Mouse (Mus musculus): ENCODE data around the gene Trem2.
"Not testable (repeated sequence)": the region's sequence is repeated elsewhere in the genome, so short reads cannot be mapped to it uniquely, and the experiment has no call there.

Gene Trem2

DNA sequence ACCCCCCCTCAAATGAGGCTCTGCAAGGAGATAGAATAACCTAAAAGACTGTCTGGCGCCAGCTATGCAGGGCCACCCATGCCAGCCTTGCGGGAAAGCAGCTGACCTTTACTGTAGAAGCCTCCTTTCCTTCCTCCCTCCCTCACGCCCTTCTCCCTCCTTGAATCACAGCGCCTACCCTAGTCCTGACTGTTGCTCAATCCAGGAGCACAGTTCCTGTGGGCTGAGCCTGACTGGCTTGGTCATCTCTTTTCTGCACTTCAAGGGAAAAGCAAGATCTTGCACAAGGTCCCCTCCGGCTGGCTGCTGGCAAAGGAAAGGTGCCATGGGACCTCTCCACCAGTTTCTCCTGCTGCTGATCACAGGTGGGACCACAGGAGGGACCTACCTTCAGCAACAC lies at the start of gene Trem2:
Gene Trem2 (plus strand): TSS at position 171 of the 400 bp plus-strand sequence.
- DNase-seq, result no peak

DNA sequence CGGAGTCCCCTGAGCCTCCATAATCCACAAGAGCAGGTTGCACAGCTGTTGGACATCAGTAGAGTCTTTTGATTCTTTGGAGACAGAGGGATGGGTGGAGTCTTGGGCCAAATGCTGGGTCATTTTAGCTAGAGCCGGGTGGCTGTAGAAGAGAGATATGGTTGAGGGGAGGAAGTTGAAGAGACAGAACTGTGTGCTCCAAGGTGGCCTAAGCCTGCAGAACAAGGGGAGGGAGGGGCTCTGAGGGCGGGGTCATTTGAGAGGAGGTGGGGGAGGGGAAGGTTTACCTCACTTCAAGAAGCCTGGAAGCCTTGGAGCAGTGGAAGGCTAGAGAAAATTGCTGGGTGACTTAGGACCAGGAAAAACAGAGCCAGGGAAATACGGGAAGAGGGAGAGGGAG lies 47.0 kb upstream of the Trem2 start, which contains the start of gene Treml2:
Gene Treml2 (plus strand): TSS at position 296 of the 400 bp plus-strand sequence.
- no peak for DNase-seq

DNA sequence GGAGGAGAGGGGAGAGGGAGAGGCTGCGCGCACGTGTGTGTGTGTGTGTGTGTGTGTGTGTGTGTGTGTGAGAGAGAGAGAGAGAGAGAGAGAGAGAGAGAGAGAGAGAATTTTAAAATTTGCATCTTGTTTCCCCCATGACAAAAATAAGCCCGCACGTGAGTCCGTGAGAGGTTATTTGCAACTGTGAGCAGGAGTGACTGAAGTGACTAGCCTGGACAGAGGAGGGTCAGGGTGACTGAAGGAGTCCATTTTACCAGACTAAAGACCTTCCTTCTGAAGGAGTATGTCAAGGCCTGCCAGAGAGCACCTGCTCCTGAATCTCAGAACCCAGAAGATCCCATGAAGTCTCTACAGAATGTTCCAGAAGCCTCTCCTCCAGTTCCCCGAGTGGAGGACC lies 46.4 kb upstream of the Trem2 start:
- DNase-seq, result no peak

DNA sequence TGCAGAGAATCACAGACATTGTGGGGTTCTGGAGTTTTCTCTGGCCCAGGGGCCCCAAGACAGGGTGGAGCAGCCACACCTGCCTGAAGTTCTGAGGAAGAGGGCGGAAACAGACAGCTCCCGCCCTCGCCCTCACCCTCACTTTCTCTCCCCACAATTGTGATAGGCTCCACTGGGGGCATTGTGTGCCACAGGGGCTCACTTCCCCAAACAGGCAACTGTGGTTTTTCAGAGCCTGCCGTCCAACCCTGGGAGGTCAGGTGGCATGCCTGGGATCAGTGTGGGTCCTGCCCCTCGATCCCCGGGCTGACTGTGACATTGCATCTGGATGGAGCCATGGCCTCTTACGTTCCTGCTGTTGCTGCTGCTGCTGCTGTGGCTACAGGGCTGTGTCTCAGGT lies 46.0 kb upstream of the Trem2 start:
- DNase-seq, result no peak

DNA sequence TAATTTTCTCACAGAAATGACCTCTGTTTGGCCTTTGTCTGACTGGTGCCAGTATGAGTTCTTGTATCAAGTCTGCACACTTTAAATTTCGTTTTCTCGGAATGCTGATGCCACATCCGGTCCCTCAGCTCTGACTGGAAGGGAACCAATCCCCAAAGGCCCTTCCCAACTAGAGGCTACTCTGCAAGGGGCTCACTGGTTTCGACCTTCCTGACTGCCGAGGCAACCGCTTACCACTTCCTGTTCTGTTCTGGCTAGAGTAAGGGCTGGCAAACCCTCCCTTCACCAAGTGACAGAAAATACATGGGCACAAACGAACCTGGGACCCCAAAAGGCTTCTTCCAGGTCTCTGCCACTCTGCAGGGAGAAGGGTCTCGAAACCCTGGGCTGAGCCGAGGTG lies 45.3 kb upstream of the Trem2 start:
- no peak for DNase-seq

DNA sequence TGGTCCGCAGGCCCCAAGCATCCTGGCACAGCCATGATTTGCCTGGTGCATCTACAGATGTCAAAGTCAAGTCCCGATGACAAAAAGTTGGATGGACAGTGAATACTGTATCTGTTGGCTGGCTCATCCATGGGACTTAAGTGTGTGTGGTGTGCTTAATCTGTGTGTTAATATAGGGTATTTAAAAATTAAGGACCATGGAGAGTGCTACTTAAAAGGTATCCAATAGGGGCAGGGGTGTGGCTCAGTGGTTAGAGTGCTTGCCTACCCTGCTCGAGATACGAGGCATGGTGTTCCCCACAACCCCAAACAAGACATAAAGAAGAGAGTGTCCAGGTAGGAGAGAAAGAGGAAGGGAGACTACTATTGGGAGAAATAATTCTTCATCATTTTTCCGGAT lies 44.4 kb upstream of the Trem2 start:
- no peak for DNase-seq

DNA sequence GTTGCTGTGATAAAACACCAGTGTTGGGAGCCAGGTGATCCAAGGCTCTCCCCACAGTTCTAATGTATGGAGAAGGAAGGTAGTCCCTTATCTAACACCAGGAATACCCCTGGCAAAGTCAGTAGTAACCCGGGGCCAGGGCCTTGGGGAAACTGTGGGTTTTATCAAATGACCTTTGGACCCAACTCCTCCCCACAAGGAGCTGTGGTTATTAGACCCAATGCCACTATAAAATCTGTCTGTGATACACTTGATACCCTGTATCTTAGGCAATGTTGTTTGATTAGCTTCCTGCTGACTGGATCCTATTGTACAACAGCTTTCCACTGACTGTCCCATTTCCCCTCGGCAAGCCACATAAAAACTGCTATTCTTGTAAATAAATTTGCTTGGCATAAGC lies 34.1 kb upstream of the Trem2 start:
- no peak for DNase-seq

DNA sequence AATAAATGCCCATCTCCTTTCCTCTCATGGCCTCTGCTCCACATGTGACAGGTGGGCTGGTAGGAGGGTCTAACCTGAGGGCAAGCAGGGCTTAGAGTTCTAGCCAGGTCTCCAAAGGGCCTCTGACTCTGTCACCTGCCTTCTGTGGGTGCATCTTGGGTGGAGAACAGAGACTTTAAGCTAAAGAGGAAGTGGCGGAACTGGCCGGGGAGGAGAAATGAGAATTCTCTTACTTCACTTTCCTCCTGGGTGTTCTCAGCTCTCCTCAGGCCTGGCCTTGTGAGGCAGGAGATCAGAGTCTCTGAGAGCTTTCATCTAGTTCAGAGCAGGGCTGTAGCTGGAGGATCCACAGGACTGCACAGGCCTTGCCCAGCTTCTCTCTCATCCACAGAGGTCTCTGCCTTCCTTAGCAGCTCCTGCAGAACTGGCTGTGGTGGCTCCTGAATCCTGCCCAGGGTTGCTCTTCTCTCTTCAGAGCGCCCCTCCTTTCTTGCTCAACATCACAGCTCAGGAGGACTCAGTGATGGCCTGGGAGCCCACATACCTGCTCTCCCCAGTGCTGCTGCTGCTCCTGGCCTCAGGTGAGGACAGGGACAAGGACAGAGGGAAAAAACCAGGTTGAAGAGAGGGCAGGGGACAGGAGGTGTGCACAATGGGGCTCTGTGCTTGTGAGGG lies 30.2 kb upstream of the Trem2 start, which contains the start of gene B430306N03Rik:
Gene B430306N03Rik (plus strand): TSS at position 237 of the 675 bp plus-strand sequence.
- not testable (repeated sequence) for DNase-seq

DNA sequence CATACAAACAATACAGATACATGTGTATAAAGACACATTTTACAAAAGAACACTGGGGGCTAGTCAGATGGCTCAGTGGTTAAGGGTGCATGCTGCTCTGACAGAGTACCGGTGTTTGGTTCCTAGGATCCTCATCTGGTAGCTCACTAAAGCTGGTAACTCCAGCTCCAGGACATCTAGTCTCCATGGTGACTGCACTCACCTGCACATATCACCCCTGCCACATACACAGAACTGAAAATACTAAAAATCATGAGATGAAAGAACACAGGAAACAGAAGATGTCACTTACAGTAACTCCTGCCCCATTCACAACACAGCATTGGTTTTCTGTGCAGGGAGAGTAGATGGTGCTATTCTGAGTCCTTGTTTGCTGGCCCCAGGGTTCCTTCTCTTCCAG lies 27.5 kb upstream of the Trem2 start:
- no peak for DNase-seq

DNA sequence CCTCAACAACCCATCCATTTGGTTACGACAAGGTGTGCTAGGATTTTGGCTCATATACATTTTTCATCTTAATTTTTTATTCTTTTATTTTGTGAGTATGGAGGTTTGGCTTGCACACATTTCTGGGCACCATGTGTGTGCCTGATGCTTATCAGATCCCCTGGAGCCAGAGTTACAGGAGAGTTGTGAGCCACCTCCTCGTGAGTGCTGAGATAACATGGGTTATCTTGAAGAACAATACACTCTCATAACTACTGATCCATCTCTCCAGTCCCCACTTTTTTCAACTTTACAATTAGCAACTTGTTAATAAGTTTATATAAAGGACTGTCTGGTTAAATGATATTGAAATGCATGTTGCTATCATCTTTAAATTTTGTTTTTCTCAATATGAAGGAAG lies 24.9 kb upstream of the Trem2 start:
- no peak for DNase-seq

DNA sequence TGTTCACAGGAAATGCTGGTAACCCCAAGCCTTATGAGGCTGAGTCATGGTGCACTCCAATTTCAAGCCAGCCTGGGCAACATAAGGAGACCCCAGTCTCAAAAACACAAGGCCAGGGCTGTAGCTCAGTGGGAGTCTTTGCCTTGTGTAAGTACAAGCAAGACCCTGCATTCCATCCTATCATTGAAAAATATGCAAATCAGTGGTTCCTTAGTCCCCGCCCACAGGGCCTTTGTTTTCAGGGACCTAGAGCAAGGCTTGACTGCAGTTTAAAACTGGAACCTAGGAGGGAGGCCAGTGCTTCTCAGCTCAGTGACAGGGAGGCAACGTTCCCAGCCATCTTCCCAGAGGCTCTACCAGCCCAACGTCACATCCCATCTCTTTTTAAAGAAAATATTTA lies 23.0 kb upstream of the Trem2 start:
- DNase-seq, result no peak

DNA sequence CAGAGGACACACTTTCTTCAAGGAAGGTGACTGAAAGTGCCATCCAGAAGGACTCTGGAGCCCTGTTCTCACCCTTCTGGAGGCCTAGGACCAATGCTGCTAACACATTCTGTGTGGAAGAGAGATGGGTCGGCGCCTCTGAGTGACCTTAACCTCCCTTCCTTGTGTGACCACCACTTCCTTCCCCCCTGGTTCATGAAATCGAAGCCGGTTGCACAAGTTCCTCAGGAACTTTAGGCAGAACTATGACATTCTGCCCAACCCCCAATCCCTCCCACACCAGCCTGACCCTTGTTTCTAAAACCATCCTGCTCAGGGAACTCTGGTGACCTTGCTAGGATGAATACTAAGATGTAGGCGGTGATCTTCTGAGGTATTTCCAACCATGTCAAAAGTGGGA lies 21.9 kb upstream of the Trem2 start:
- DNase-seq, result no peak

DNA sequence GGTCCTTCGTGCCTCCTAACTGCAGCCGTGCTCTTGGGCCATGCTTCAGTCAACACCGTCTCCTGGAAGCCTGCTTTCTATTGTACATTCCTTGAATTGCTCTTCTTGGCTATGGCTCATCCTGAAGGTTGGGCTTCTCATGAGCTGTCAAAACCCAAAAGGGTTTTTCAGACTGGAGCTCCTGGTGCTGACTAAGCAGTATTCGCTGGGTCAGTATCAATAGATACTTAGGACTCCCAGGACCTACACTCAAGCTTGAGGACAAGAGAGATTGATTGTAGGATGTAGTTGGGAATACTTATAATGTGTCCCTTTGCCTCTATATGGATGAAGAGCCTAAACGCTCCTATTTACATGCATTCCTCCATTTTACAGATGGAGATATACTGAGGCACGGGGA lies 21.1 kb upstream of the Trem2 start:
- no peak for DNase-seq

DNA sequence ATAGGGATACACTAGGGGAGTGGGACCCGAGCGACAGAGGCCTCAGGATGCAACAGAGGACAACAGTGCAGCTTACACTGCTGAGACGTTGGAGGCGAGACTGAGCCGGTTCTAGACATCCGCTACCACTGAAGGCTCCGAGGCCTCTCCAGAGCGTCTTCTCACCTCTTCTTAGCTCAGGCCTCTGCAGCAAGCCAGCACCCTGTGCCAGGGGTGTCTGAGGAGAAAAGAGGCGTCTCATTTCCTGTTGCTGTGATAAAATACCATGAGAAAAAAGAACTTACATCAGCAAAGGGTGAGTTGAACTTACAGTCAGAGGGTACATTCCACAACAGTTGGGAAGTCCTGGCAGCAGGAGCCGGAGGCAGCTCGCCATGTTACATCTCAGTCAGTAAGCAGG lies 20.6 kb upstream of the Trem2 start:
- DNase-seq, result no peak

DNA sequence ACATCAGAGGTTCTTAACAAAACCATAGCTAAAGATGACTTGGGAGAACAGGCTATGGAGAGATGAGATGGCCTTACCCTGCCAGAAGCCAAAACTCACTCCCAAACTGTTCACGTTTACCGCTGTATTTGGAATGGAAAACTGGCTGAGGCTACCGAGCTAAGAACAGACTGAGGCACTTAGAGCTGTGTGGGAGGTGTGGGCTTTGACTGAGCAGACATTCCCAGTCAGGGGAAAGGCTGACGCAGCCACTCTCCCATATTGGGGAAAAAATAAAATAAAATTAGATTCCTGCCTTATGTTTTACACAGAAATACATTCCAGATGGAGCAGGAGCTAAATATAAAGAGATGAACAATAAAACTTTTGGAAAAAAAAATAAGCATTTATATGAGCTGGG lies 19.5 kb upstream of the Trem2 start:
- DNase-seq, result no peak

DNA sequence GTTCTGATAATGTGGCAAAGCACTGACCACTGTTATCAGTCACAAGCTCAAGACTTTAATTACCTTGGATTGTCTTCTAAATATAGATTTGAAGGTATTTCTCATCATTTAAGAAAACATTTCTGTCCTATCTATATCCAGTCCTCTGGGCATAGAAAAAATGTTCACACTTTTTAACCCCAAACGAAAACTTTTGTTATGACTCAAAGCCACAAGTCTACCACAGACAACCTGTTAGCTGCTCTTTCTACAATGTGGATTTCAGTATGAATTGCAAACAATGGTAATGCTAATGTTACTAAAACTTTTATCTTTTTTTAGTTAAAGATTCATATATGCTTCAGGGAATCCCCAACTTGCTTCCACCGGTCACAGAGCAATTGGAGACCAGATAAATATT lies 13.7 kb upstream of the Trem2 start:
- no peak for DNase-seq

DNA sequence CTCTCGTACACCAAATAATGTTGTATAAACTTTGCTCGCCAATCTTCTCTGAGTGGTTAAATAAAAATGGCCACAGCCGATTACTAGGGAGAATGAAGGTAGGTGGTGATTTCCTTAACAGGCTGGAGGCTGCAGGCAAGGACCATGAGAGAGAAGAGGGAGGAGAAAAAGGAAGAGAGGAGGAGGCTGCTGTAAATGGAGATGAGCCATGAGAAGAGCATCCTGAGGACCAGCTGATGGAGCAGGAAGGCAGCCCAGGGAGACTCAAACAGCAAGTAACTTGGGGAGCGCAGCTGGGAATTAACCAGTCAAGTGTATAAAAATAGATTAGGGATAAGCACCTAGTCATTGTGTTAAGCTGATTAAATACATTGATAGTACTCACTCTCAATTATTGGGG lies 12.0 kb upstream of the Trem2 start:
- no peak for DNase-seq

DNA sequence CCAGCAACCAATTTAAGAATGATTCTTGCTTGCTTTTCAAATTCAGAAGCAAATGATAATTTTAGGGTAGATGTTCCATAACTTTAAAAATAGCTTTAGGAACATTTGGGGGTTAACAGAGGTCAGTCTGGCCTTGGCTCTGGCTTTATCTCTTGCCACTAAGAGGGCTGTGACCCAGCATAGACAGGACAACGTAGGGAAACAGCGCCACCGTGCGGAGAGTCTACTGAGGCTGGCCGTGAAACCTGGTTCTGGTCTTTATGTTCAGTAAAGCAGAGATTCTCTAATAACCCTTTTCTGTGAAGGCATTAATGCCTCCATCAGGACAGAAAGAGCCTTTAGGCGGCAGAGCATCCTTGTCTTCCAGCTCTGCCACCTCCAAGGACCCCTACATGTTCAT lies 9.3 kb upstream of the Trem2 start:
- DNase-seq, result peak; percentile 29

DNA sequence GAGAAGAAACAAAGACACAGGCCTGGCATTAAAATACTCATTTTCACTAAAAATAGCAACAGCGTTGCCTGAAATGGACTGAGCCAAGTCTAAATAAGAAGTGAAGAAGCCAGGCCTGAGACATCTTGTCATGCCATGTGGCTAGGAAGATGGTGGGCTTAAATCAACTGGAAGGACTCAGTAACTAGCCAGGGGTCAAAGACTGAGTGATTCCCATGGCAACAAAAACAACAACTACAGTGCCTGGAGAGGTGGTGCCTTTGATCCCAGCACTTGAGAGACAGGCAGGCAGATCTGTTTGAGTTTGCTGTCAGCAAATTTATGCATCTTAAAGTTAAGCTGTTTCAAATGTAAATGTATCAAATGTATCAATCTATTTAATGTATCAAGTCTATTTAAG lies 5.9 kb upstream of the Trem2 start:
- DNase-seq, result no peak

DNA sequence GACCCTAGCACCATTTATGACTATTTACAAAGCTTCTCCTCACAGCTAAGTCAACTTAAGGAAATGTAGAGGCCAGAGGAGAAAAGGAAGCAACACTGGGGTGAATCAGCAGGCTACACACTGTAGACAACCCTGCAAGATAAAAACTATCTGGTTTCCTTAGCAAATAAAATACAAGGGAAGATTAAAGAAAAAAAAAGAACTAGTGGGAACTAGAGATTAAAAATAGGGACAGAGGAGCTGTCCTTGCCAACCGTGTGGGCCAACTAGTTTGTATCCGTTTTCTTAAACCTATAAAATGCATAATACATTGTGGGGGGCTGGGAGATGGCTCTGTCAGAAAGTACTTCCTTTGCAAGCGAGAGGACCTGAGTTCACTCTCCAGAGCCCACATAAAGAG lies 4.3 kb upstream of the Trem2 start:
- no peak for DNase-seq

DNA sequence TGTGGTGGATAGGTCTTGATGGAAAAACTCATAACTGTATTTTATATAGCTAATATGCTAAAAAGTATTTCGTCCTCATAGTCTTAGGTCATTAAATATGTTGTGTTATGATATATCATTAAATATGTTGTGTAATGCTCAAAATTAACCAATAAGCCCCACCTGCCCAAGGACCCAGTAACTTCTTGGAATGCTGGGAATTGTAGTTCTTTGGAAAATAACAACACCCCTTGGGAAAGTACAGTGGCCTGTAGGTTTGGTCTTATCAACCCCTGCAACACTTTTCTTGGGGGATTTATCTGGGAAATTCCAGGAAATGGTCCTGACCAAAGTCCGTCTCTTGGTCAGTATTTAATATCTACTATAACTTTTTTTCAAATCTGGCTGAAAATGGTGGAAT lies 3.1 kb upstream of the Trem2 start:
- no peak for DNase-seq

DNA sequence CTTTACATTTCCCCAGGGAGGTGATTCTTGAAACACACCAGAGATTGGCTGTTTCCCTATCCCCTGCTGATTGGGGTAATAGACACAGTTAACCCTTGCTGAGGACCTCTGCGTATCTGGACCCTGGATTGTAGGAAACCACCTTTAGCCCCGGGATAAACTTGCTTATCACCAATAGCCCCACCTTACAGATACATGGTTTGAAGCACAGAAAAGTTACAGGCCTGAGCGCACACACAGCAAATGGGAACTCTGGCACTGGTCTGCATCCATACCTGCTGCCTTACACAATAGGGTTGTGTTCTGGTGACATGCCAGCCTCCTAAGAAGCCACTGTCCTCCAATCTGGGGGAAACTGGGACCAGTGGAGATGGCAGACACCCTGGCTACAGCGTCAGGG lies 377 bp upstream of the Trem2 start:
- no peak for DNase-seq

DNA sequence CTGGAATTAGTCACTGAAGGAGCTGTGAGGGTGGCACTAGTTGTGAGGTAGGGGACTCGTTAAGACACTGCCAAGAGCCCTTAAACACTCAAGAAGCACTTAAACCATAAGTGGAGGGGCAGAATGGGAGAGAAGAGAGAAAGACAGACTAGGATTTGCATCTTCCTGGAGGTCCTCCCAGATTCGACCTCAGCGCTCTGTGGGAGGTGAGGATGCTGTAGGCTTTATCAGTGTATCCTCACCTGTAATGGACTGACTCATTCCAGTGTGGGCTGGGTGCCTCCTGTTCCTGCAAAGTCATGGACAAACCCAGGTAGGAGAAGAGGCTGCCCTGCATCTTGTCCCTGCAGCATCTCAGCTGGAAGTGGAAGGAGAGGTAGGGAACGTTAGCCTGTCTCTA lies 633 bp downstream of the Trem2 start:
- DNase-seq, result no peak

DNA sequence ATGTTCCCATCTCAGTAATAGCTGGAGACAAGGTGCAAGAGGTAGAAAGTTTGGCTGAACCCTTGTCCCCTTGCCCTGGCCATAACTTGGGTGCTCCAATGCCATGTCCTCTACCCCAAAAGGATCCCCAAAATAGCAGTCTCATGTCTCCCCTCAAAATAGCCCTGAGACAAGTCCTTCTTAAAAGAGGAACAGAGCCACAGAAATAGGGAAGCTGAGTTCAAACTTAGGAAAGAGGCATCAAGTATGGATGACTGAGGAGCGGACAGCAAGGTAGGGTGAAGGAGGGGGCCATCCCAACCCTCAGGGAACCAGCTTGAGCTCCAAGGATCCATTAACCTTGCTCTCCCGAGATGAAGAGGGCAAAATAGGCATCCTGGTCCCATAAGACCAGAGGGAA lies 1.1 kb downstream of the Trem2 start:
- DNase-seq, result no peak

DNA sequence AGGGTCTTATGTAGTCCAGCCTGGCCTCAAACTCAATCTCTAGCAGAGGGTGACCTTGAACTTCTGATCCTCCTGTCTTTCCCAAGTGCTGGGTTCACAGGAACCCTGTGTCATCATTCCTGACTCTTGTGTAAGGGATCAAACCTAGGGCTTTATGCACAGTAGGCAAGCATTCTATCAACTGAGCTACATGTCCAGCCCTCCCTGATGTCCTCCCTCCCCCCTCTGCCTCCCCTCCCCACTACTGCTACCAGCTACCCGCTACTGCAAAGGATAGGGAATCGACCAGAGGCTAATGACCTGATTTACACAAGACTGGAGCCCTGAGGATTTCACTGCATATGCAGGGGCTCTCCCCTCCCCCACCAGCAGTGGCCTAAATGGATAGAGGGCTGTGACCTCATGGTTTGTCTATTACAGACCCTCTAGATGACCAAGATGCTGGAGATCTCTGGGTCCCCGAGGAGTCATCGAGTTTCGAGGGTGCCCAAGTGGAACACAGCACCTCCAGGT lies 4.5 kb downstream of the Trem2 start:
- no peak for DNase-seq
